Mouse (Mus musculus): ENCODE data around the gene Oas2.

DNA sequence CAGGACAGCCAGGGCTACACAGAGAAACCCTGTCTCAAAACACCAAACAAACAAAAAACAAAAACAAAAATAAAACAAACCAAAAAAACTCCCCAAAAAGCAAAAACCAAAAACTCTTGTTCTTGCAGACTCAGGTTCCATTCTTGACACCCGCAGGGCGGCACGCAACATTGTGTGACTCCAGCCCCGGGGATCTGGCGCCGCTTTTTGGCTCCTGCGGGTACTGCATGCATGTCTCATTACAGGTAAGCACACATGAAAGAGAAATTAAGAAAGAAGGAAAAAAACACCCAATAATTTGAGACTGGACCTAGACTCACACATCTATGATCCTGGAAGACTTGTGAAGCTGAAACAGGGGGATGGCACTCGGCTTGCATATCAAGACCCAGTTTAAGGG lies 15.4 kb upstream of the Oas2 start:
- TF ChIP-seq CTCF (IDR thresholded peaks at IDR 0.05; ENCODE audit: low read depth) (0 out of 2 replicates have a peak, but pooled peaks have one; percentile 2), EP300 (IDR thresholded peaks at IDR 0.05; ENCODE audit: low read depth) (no peak)

Measured in liver, postnatal 0 days (tissue).